Mouse (Mus musculus) fat pad, adult 2 months (tissue): ENCODE results near the gene Zmiz1.

Source experiments
- DNase-seq: peaks from one replicate; pipeline ENCODE4 v3.0.0-alpha.2; 2011; ENCODE audit warnings: low read depth, low spot score; ENCODE audit errors: extremely low read depth

Gene Zmiz1

GRCm38 (mm10) chr14:25454066-25454760 lies 4.8 kb upstream of the Zmiz1 start:
- DNase-seq = no peak

- DNase-seq = no peak
Measured at GRCm38 (mm10) chr14:25456666-25457433, 2.1 kb upstream of the Zmiz1 start.

GRCm38 (mm10) chr14:25457434-25457957 lies 1.5 kb upstream of the Zmiz1 start:
- DNase-seq = no peak

GRCm38 (mm10) chr14:25458111-25459015 lies 622 bp upstream of the Zmiz1 start:
- DNase-seq = no peak

- DNase-seq = no peak
Measured at GRCm38 (mm10) chr14:25459394-25459997, 511 bp downstream of the Zmiz1 start.

- DNase-seq = no peak
Measured at GRCm38 (mm10) chr14:25459998-25460800, 1.2 kb downstream of the Zmiz1 start.

- no peak for DNase-seq
Measured at GRCm38 (mm10) chr14:25460801-25461675, 2.1 kb downstream of the Zmiz1 start.

- DNase-seq = no peak
Measured at GRCm38 (mm10) chr14:25461676-25462385, 2.8 kb downstream of the Zmiz1 start.

GRCm38 (mm10) chr14:25462975-25463374 lies 4.0 kb downstream of the Zmiz1 start:
- no peak for DNase-seq

GRCm38 (mm10) chr14:25463919-25464318 lies 4.9 kb downstream of the Zmiz1 start:
- no peak for DNase-seq

- no peak for DNase-seq
Measured at GRCm38 (mm10) chr14:25464611-25465307, 5.8 kb downstream of the Zmiz1 start.

- DNase-seq = no peak
Measured at GRCm38 (mm10) chr14:25466361-25466760, 7.4 kb downstream of the Zmiz1 start.

- DNase-seq = no peak
Measured at GRCm38 (mm10) chr14:25467911-25468668, 9.1 kb downstream of the Zmiz1 start.

- DNase-seq = no peak
Measured at GRCm38 (mm10) chr14:25468891-25469529, 10.0 kb downstream of the Zmiz1 start.

- no peak for DNase-seq
Measured at GRCm38 (mm10) chr14:25470224-25470805, 11.3 kb downstream of the Zmiz1 start.

GRCm38 (mm10) chr14:25471035-25471434 lies 12.1 kb downstream of the Zmiz1 start:
- DNase-seq = no peak
